ENCODE assay signal across 22 mouse cellular contexts in genomic region chr2:70972795-70973518, GRCm38 (mm10).
DNase-seq lines count a peak whose midpoint lies in the region; ATAC-seq lines count a peak whose summit lies in the region.
"Had no signal": no experiment of that assay in that cellular context is flagged by ENCODE, and none has a peak within 500 bp of the region (broad histone marks: within the 10 kb centered on the region; RNA-seq: fewer than 3 reads in every experiment).

No protein-coding gene starts in this region.

- H3K9ac ChIP-seq in hindbrain, embryonic 13.5 days = peak overlapping the region; percentile 55; the same call in 1 of the 2 replicates
- no peak overlapping the region for H3K9ac ChIP-seq in hindbrain, embryonic 12.5 days
- H3K9ac ChIP-seq in hindbrain, embryonic 16.5 days (ENCODE audit: low read depth, low read length) = no peak overlapping the region; the same call in 1 of the 2 replicates
- H3K9ac ChIP-seq: kidney, embryonic 15.5 days; liver, embryonic 13.5 days had no signal

- H3K27ac ChIP-seq in hindbrain, embryonic 13.5 days = 0 out of 2 replicates have a peak overlapping the region, but pooled peaks have one; percentile 30
- H3K27ac ChIP-seq in hindbrain, embryonic 12.5 days = no peak overlapping the region
- no peak overlapping the region for H3K27ac ChIP-seq in hindbrain, embryonic 16.5 days (ENCODE audit: low read depth, low read length)
- H3K27ac ChIP-seq: kidney, embryonic 15.5 days; liver, embryonic 13.5 days had no signal

- peak; percentile 18 for DNase-seq in retina, postnatal 1 day
- DNase-seq in retina, embryonic 14.5 days (ENCODE audit: low spot score) = no peak
- no peak for DNase-seq in adrenal gland, postnatal 4 days (ENCODE audit: low spot score in 2 of 2)
- no peak for DNase-seq in left cerebral cortex, postnatal 10 days (ENCODE audit: extremely low spot score in 1 of 2, low spot score in 2 of 2)
- no peak for DNase-seq in spleen, postnatal 36 days (ENCODE audit: low spot score in 2 of 2)
- DNase-seq: adrenal gland, postnatal 25 days; cerebellum, adult 8-10 months; cerebellum, postnatal 36 days; kidney, postnatal 36 days; liver, embryonic 13.5 days; lung, adult 2 months; lung, postnatal 14 days; right cerebral cortex, adult 18-20 months; right cerebral cortex, postnatal 4 days; thymus, adult 18-20 months; thymus, postnatal 4 days had no signal

- H3K9me3 ChIP-seq in hindbrain, embryonic 13.5 days = no peaks in the 10 kb centered on the region
- no peaks in the 10 kb centered on the region for H3K9me3 ChIP-seq in hindbrain, embryonic 12.5 days (replicated peaks)
- H3K9me3 ChIP-seq in hindbrain, embryonic 16.5 days (ENCODE audit: control insufficient read depth, low read length) = no peaks in the 10 kb centered on the region
- H3K9me3 ChIP-seq: kidney, embryonic 15.5 days; liver, embryonic 13.5 days had no signal

- no peaks in the 10 kb centered on the region for H3K27me3 ChIP-seq in hindbrain, embryonic 13.5 days
- H3K27me3 ChIP-seq in hindbrain, embryonic 12.5 days = no peaks in the 10 kb centered on the region
- H3K27me3 ChIP-seq in hindbrain, embryonic 16.5 days (replicated peaks; ENCODE audit: control insufficient read depth, insufficient read depth, low read length) = no peaks in the 10 kb centered on the region
- H3K27me3 ChIP-seq: kidney, embryonic 15.5 days; liver, embryonic 13.5 days had no signal

- no peak overlapping the region for H3K4me3 ChIP-seq in hindbrain, embryonic 13.5 days
- no peak overlapping the region for H3K4me3 ChIP-seq in hindbrain, embryonic 12.5 days
- no peak overlapping the region for H3K4me3 ChIP-seq in hindbrain, embryonic 16.5 days (ENCODE audit: low read length)
- H3K4me3 ChIP-seq: kidney, embryonic 15.5 days; liver, embryonic 13.5 days had no signal

- no peak for ATAC-seq in hindbrain, embryonic 13.5 days (ENCODE audit: low FRiP score)
- ATAC-seq in hindbrain, embryonic 12.5 days (ENCODE audit: low FRiP score) = no peak
- no peak for ATAC-seq in hindbrain, embryonic 16.5 days
- ATAC-seq: intestine, postnatal 0 days had no signal

- H3K36me3 ChIP-seq in hindbrain, embryonic 13.5 days = no peaks in the 10 kb centered on the region
- no peaks in the 10 kb centered on the region for H3K36me3 ChIP-seq in hindbrain, embryonic 12.5 days
- no peaks in the 10 kb centered on the region for H3K36me3 ChIP-seq in hindbrain, embryonic 16.5 days (ENCODE audit: control insufficient read depth, insufficient read depth, low read length)
- H3K36me3 ChIP-seq: kidney, embryonic 15.5 days; liver, embryonic 13.5 days had no signal

- intact Hi-C loops in left cerebral cortex, postnatal 10 days (cut with DNase I) = no loop called here

- H3K4me1 ChIP-seq in hindbrain, embryonic 13.5 days (replicated peaks) = peaks cover 9% of the 10 kb centered on the region
- peaks cover 3% of the 10 kb centered on the region; the same call in 1 of the 2 replicates for H3K4me1 ChIP-seq in hindbrain, embryonic 12.5 days
- no peaks in the 10 kb centered on the region for H3K4me1 ChIP-seq in hindbrain, embryonic 16.5 days (ENCODE audit: control insufficient read depth, insufficient read depth, low read depth, low read length)

- WGBS in hindbrain, embryonic 13.5 days = 54% methylated on average over 16 of the region's 16 CpGs
- 58% methylated on average over 16 of the region's 16 CpGs for WGBS in hindbrain, embryonic 12.5 days
- WGBS in hindbrain, embryonic 16.5 days = 52% methylated on average over 16 of the region's 16 CpGs

- peak overlapping the region; percentile 30 for H3K4me2 ChIP-seq in hindbrain, embryonic 13.5 days
- no peak overlapping the region for H3K4me2 ChIP-seq in hindbrain, embryonic 12.5 days (replicated peaks)
- peak overlapping the region; percentile 27 for H3K4me2 ChIP-seq in hindbrain, embryonic 16.5 days (ENCODE audit: low read length)
- H3K4me2 ChIP-seq: heart, embryonic 11.5 days; kidney, embryonic 15.5 days; liver, embryonic 13.5 days had no signal
